Mouse (Mus musculus) CH12.LX (cell line): ENCODE results near the gene Ankfy1.

Experiments used
- BHLHE40 ChIP-seq: IDR thresholded peaks from 2 replicates; pipeline ENCODE4 v1.6.1; 2011; ENCODE audit warnings: mild to moderate bottlenecking, low read depth, low read length, improper control_type of control experiment
- CTCF ChIP-seq, 2 experiments: IDR thresholded peaks in 1 of 2; conservative IDR thresholded peaks in 1 of 2; 2 replicates each; pipeline ENCODE4 v1.5.1; 2011 to 2012; ENCODE audit warnings: low read depth in 2 of 2, low read length in 2 of 2, improper control_type of control experiment in 1 of 2, inconsistent platforms in 1 of 2, mild to moderate bottlenecking in 1 of 2, moderate library complexity in 1 of 2
- EP300 ChIP-seq: IDR thresholded peaks from 2 replicates; pipeline ENCODE4 v1.6.1; 2011; ENCODE audit warnings: low read length, improper control_type of control experiment
- ETS1 ChIP-seq: conservative IDR thresholded peaks from 2 replicates; pipeline ENCODE4 v1.6.1; 2012; ENCODE audit warnings: low read depth, mild to moderate bottlenecking, inconsistent platforms, low read length, improper control_type of control experiment, moderate library complexity
- IRF4 ChIP-seq: IDR thresholded peaks from 2 replicates; pipeline ENCODE4 v1.6.1; 2014; ENCODE audit warnings: low read depth, mild to moderate bottlenecking, inconsistent platforms, low read length, improper control_type of control experiment
- MAX ChIP-seq: IDR thresholded peaks from 2 replicates; pipeline ENCODE4 v1.6.1; 2011; ENCODE audit warnings: low read length, improper control_type of control experiment
- MYC ChIP-seq: IDR thresholded peaks from 2 replicates; pipeline ENCODE4 v1.6.1; 2011; ENCODE audit warnings: low read depth, mild to moderate bottlenecking, improper control_type of control experiment, low read length
- NELFE ChIP-seq: IDR thresholded peaks from 2 replicates; pipeline ENCODE4 v1.6.1; 2011; ENCODE audit warnings: low read depth, low read length, improper control_type of control experiment
- POLR2A ChIP-seq: IDR thresholded peaks from 2 replicates; pipeline ENCODE4 v1.6.1; 2011; ENCODE audit warnings: low read depth, mild to moderate bottlenecking, improper control_type of control experiment, low read length
- TBP ChIP-seq: conservative IDR thresholded peaks from 2 replicates; pipeline ENCODE4 v1.6.1; 2011; ENCODE audit warnings: low read depth, low read length, improper control_type of control experiment
- TCF12 ChIP-seq: IDR thresholded peaks from 2 replicates; pipeline ENCODE4 v1.6.1; 2014; ENCODE audit warnings: low read depth, mild to moderate bottlenecking, inconsistent platforms, low read length, improper control_type of control experiment
- UBTF ChIP-seq: IDR thresholded peaks from 2 replicates; pipeline ENCODE4 v1.6.1; 2012; ENCODE audit warnings: low read depth, mild to moderate bottlenecking, inconsistent platforms, low read length, improper control_type of control experiment, moderate library complexity
- USF1 ChIP-seq: IDR thresholded peaks from 2 replicates; pipeline ENCODE4 v1.6.1; 2014; ENCODE audit warnings: low read depth, mild to moderate bottlenecking, inconsistent platforms, low read length, improper control_type of control experiment

- TF ChIP-seq TCF12 (no peak), IRF4 (no peak), POLR2A (no peak), MAX (no peak), USF1 (no peak), BHLHE40 (no peak), NELFE (no peak), EP300 (no peak), CTCF (conservative IDR thresholded peaks at IDR 0.05 in 1 of 2, IDR thresholded peaks at IDR 0.05 in 1 of 2; ENCODE audit: low read depth in 2 of 2, low read length in 2 of 2) (no peak), MYC (no peak), TBP (no peak), UBTF (no peak), ETS1 (no peak)
Observed at GRCm38 (mm10) chr11:72771461-72771860, 81.7 kb downstream of the Ankfy1 start.
